Mouse (Mus musculus): ENCODE measurements at regions not wholly inside any gene's neighbourhood (a gene's known extent, or its start where the extent isn't known, plus 50 kb on each side); places are given as distances from the start of the nearest gene placed in this dataset.
A peak's percentile ranks its signal among the peaks of the same experiment; 100 is the strongest.

DNA sequence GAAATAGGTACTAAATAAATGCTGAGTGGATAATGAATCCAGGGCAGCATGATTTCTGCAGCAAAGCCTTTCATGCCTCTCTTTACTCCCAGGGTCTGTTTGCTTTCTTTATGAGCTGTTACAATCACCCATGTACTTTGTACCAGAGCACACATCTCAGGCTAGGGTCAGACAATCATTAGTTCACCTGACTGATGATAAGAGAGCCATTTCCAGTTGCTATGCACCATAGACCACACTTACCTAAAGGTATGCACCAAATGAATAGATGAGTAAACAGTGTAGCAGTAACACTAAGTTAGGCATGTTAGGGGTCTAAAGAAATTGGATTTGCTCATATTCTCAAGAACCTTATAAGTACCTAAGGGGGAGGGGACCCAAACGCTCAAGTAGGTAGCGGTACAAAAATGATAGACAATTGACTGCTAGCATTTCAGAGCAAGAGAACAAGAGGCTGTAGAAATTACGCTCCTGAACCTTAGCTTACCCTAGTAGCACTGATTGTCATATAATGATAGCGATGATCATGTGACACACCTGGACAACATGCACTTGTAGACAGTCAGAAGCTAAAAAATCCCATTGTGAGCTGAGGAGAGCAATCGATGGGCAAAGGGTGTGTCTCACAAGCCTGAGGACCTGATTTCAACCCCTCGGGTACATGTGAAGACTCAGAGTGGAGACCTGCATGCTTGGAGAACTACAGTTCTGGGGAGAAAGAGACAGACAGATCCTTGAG is 58.1 kb upstream of the Tenm3 start:
- Histone ChIP-seq H3K9me3 (ENCODE audit: control insufficient read depth, low read length) (no peaks in the 10 kb centered on the region), H3K27ac (ENCODE audit: low read depth, low read length) (no peak overlapping the region), H3K9ac (ENCODE audit: low read length) (no peak overlapping the region), H3K36me3 (ENCODE audit: control insufficient read depth, insufficient read depth, low read length) (no peaks in the 10 kb centered on the region), H3K4me3 (ENCODE audit: low read depth, low read length) (no peak overlapping the region), H3K4me2 (no peak overlapping the region), H3K4me1 (ENCODE audit: control insufficient read depth, insufficient read depth, low read length) (no peaks in the 10 kb centered on the region), H3K27me3 (ENCODE audit: control insufficient read depth, insufficient read depth, low read length) (no peaks in the 10 kb centered on the region)
- DNase-seq (ENCODE audit: low spot score, missing footprints) (no peak), ATAC-seq (ENCODE audit: low FRiP score) (no peak)
- WGBS, result 90% methylated on average over 6 of the region's 6 CpGs

DNA sequence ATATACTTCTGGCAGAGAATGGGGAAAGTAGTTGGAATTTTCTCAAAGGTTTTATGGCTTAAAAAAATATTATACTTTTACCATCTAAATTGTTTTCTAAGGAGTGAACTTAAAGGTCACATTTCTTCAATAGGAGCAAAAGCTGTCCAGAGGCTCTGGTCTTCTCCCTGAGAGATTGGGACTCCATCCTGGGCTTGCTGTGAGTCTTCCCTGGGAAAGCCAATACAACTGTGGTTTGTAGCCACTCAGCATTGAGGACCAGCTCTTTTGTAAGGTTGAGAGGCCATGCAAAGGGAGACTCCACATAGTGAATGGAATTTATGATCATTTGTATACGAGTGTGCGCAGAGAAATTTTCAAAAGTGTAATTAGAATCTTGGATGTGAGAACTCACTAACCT is 52.9 kb upstream of the Tenm3 start:
- 44% methylated on average over 2 of the region's 2 CpGs for whole genome bisulfite sequencing
- H3K9ac ChIP-seq (ENCODE audit: low read length), result no peak overlapping the region
- H3K4me2 ChIP-seq, result no peak overlapping the region
- DNase-seq (ENCODE audit: low spot score, missing footprints) (peak; percentile 86), ATAC-seq (ENCODE audit: low FRiP score) (peak; percentile 79)
- H3K4me1 ChIP-seq (ENCODE audit: control insufficient read depth, insufficient read depth, low read length), result peaks cover 12% of the 10 kb centered on the region
- no peaks in the 10 kb centered on the region for H3K27me3 ChIP-seq (ENCODE audit: control insufficient read depth, insufficient read depth, low read length)
- no peak overlapping the region for H3K4me3 ChIP-seq (ENCODE audit: low read depth, low read length)
- no peak overlapping the region; the same call in 1 of the 2 replicates for H3K27ac ChIP-seq (ENCODE audit: low read depth, low read length)
- H3K36me3 ChIP-seq (ENCODE audit: control insufficient read depth, insufficient read depth, low read length), result no peaks in the 10 kb centered on the region
- no peaks in the 10 kb centered on the region for H3K9me3 ChIP-seq (ENCODE audit: control insufficient read depth, low read length)

DNA sequence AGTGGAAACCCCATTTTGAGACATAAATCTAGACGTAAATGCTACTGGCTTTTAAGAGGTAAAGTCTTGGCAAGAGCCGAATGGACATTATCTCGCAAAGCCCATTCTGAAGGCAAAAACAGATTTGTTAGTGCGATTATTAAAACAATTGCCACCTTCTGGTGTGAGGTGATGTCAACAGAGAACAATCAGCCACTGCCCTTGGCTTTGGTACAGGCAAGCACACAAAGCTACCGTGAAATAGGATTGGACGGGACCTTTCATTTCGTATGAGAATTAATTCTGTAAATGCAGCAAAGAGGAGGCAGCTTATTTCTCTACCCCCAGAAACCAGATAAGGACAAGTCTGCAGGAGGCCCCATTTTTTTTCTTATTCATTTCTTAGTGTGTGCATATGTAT is 52.5 kb upstream of the Tenm3 start:
- ATAC-seq (ENCODE audit: low FRiP score) (peak; percentile 92), DNase-seq (ENCODE audit: low spot score, missing footprints) (peak; percentile 96)
- H3K4me2 ChIP-seq, result no peak overlapping the region
- no peaks in the 10 kb centered on the region for H3K36me3 ChIP-seq (ENCODE audit: control insufficient read depth, insufficient read depth, low read length)
- no peaks in the 10 kb centered on the region for H3K27me3 ChIP-seq (ENCODE audit: control insufficient read depth, insufficient read depth, low read length)
- H3K9me3 ChIP-seq (ENCODE audit: control insufficient read depth, low read length), result no peaks in the 10 kb centered on the region
- no peak overlapping the region for H3K27ac ChIP-seq (ENCODE audit: low read depth, low read length)
- WGBS, result 28% methylated on average over 7 of the region's 7 CpGs
- peaks cover 12% of the 10 kb centered on the region for H3K4me1 ChIP-seq (ENCODE audit: control insufficient read depth, insufficient read depth, low read length)
- H3K4me3 ChIP-seq (ENCODE audit: low read depth, low read length), result no peak overlapping the region
- H3K9ac ChIP-seq (ENCODE audit: low read length), result no peak overlapping the region

DNA sequence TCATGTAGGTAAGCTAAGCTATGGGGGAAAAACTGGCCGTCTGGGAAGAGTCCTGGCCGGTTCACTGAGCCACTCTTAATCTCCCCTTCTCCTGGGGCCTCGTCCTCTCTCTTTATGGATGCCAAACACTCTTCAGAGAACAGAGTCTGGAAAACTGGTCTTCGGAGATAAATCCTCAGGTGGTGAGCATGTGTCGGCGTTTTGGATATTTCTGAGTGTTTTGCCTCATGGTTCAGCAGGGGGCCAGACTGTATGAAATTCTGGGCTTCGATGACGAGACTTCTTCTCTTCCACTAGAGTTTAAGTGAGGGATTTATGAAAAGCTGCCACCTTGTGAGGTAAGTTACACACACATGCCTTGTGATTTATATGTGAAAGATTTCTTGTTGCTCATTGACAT is 51.8 kb upstream of the Tenm3 start:
- Histone ChIP-seq H3K27ac (ENCODE audit: low read depth, low read length) (peak overlapping the region; percentile 32; the same call in 1 of the 2 replicates), H3K27me3 (ENCODE audit: control insufficient read depth, insufficient read depth, low read length) (no peaks in the 10 kb centered on the region), H3K4me2 (0 out of 2 replicates have a peak overlapping the region, but pooled peaks have one; percentile 3), H3K4me1 (ENCODE audit: control insufficient read depth, insufficient read depth, low read length) (peaks cover 12% of the 10 kb centered on the region), H3K9me3 (ENCODE audit: control insufficient read depth, low read length) (no peaks in the 10 kb centered on the region), H3K4me3 (ENCODE audit: low read depth, low read length) (no peak overlapping the region), H3K36me3 (ENCODE audit: control insufficient read depth, insufficient read depth, low read length) (no peaks in the 10 kb centered on the region), H3K9ac (ENCODE audit: low read length) (peak overlapping the region; percentile 24; the same call in 1 of the 2 replicates)
- 25% methylated on average over 8 of the region's 8 CpGs for WGBS
- DNase-seq (ENCODE audit: low spot score, missing footprints) (peak; percentile 92), ATAC-seq (ENCODE audit: low FRiP score) (no peak)
